Mouse (Mus musculus) hindbrain, postnatal 0 days (tissue): ENCODE data around the gene Olfr1426. TPM values are rescaled to one million over a fixed set of nuclear protein-coding genes. Genes with fewer than 3 reads are reported as not detected.
"Not testable (repeated sequence)": the region's sequence is repeated elsewhere in the genome, so short reads cannot be mapped to it uniquely, and the experiment has no call there.

ENCODE experiments used
- ATAC-seq: fragments of 200-750 bp; cut with Nextera tagmentation; 2 replicates; pipeline ENCODE4 v1.8.0; 2017; ENCODE audit warnings: mild to moderate bottlenecking, moderate TSS enrichment, moderate library complexity
- DNase-seq: peaks from one replicate; pipeline ENCODE4 v3.0.0-alpha.2; 2015; ENCODE audit warnings: low spot score
- H3K27ac ChIP-seq: fragments of 300-500 bp; sonication (generic); 2 replicates; pipeline ENCODE4 v1.5.1; 2014; ENCODE audit warnings: mild to moderate bottlenecking
- H3K27me3 ChIP-seq: fragments of 300-500 bp; sonication (generic); 2 replicates; pipeline ENCODE4 v1.6.1; 2014; ENCODE audit warnings: low read length, mixed read lengths; ENCODE audit not compliant: insufficient read depth
- H3K36me3 ChIP-seq: fragments of 300-500 bp; sonication (generic); 2 replicates; pipeline ENCODE4 v1.6.1; 2014; ENCODE audit warnings: low read length, mixed read lengths; ENCODE audit not compliant: insufficient read depth
- H3K4me1 ChIP-seq: fragments of 300-500 bp; sonication (generic); 2 replicates; pipeline ENCODE4 v1.6.1; 2014; ENCODE audit warnings: antibody characterized with exemption, low read length, mixed read lengths; ENCODE audit not compliant: insufficient read depth
- H3K4me2 ChIP-seq: fragments of 300-500 bp; sonication (generic); 2 replicates; pipeline ENCODE4 v1.6.1; 2014; ENCODE audit warnings: low read depth, mild to moderate bottlenecking, low read length, moderate library complexity, mixed read lengths
- H3K4me3 ChIP-seq: fragments of 300-500 bp; sonication (generic); 2 replicates; pipeline ENCODE4 v1.5.1; 2014; ENCODE audit warnings: low read length
- H3K9ac ChIP-seq: fragments of 300-500 bp; sonication (generic); replicated peaks from 2 replicates; pipeline ENCODE4 v1.6.1; 2014; ENCODE audit warnings: mild to moderate bottlenecking, low read length, moderate library complexity, mixed read lengths
- H3K9me3 ChIP-seq: fragments of 300-500 bp; sonication (generic); 2 replicates; pipeline ENCODE4 v1.6.1; 2016; ENCODE audit warnings: low read length, mixed read lengths
- CTCF ChIP-seq: IDR thresholded peaks from 2 replicates; pipeline ENCODE4 v1.5.1; 2016; ENCODE audit warnings: antibody characterized with exemption, control low read depth, low read depth
- WGBS: fragments of 180-500 bp; shearing (Covaris S2); extraction: QIAGEN DNeasy Blood & Tissue Kit; methylation state at CpG from one replicate; pipeline ENCODE4 v1.1.7; 2014; 5-methylcytosine and 5-hydroxymethylcytosine counted together
- polyA plus RNA-seq: library from polyadenylated mRNA; unstranded; fragments of >200 nt; fragmentation: Nextera tagmentation; extraction: Ambion mirVana; gene quantifications from 2 replicates; pipeline ENCODE4 v1.2.1, GENCODE M21; 2015
- total RNA-seq: library from RNA; depleted of rRNA; stranded (reverse); fragments of >200 nt; gene quantifications from 2 replicates; pipeline ENCODE4 v1.2.3, GENCODE M21; 2014

Gene Olfr1426
- total and polyA plus RNA-seq, 2 experiments from 2014 or later, result not detected

GRCm38 (mm10) chr19:12103234-12103633 lies 11.4 kb upstream of the Olfr1426 start, which contains the start of gene Olfr1427:
Gene Olfr1427, minus strand, starts transcription at chr19:12103334.
- 95% methylated on average over 2 of the region's 2 CpGs for WGBS
- no peak within 1 kb of the TSS for H3K4me3 ChIP-seq
- H3K36me3 ChIP-seq, result no peaks in the 10 kb centered on the region
- H3K9ac ChIP-seq, result no peak within 1 kb of the TSS
- H3K27ac ChIP-seq, result no peak within 1 kb of the TSS
- H3K27me3 ChIP-seq, result no peaks in the 10 kb centered on the region
- H3K9me3 ChIP-seq, result no peaks in the 10 kb centered on the region
- H3K4me1 ChIP-seq, result no peaks in the 10 kb centered on the region
- no peak within 1 kb of the TSS for H3K4me2 ChIP-seq
- DNase-seq (no peak), ATAC-seq (no peak)
- TF ChIP-seq CTCF, result no peak

DNA sequence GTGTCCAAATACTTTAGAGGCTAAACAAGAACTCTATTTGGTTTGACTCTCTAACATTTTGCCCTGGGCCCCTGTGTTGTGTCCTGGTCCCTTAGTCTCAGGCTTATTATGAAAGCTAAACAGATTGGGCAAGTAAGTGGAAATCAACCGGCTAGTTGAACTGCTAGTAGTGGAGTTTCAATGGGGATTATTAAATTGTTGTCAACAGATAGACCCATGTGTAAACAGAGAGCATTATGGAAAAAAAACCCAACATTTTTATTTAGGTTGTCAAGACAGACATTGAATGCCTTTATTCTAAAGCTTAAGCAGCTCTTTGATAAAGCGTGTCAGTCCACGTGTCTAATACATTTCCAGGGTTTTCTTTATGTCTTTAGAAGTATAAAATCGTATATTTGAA lies 14.2 kb downstream of the Olfr1426 start, which contains the start of gene Olfr1425:
Gene Olfr1425 (minus strand): TSS at position 101 of the 400 bp plus-strand sequence.
- ATAC-seq, result not testable (repeated sequence)

DNA sequence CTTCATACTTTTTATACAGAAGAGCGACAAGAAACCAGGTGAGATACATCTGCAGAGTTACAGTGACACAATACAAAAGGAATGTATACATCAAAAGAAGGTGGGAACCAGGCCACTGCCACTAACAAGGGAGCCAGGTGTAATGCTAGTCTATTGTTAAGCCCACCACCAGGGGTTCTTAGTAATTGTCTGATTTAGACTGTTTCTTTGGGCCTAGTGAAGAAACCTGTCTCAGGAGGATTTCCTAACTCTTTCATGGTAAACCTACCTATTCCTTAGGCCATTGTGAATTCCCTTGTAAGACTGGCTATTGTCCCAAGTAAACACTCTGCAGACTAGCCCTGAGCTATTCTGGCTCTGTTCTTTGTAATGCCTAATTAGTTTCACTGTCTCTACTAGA lies 22.3 kb downstream of the Olfr1426 start:
- not testable (repeated sequence) for H3K36me3 ChIP-seq, H3K4me1 ChIP-seq, H3K4me3 ChIP-seq, ATAC-seq, H3K4me2 ChIP-seq, H3K9me3 ChIP-seq, H3K27ac ChIP-seq, H3K9ac ChIP-seq, DNase-seq, H3K27me3 ChIP-seq
- 72% methylated on average over 1 of the region's 1 CpGs for WGBS

More for the DNA sequence above, 14.2 kb downstream of the Olfr1426 start, which contains the start of gene Olfr1425:
- not testable (repeated sequence) for H3K9ac ChIP-seq, H3K4me2 ChIP-seq, H3K27me3 ChIP-seq, H3K4me1 ChIP-seq, H3K4me3 ChIP-seq, H3K27ac ChIP-seq, H3K36me3 ChIP-seq, DNase-seq, H3K9me3 ChIP-seq
- WGBS, result 80% methylated on average over 4 of the region's 4 CpGs

GRCm38 (mm10) chr19:12067806-12068205 lies 24.0 kb downstream of the Olfr1426 start:
- not testable (repeated sequence) for H3K4me2 ChIP-seq, H3K4me1 ChIP-seq, H3K4me3 ChIP-seq, H3K27ac ChIP-seq, ATAC-seq, DNase-seq, H3K36me3 ChIP-seq, H3K9me3 ChIP-seq, H3K9ac ChIP-seq, H3K27me3 ChIP-seq
- 68% methylated on average over 1 of the region's 1 CpGs for WGBS

- H3K36me3 ChIP-seq, H3K4me3 ChIP-seq, H3K9me3 ChIP-seq, H3K27ac ChIP-seq, H3K27me3 ChIP-seq, H3K4me1 ChIP-seq, H3K4me2 ChIP-seq, DNase-seq, H3K9ac ChIP-seq, ATAC-seq: not testable (repeated sequence)
- 85% methylated on average over 1 of the region's 1 CpGs for whole genome bisulfite sequencing
Measured at GRCm38 (mm10) chr19:12062582-12062981, 29.2 kb downstream of the Olfr1426 start, which contains the start of gene Olfr1424. Gene Olfr1424, minus strand, starts transcription at chr19:12062682.

DNA sequence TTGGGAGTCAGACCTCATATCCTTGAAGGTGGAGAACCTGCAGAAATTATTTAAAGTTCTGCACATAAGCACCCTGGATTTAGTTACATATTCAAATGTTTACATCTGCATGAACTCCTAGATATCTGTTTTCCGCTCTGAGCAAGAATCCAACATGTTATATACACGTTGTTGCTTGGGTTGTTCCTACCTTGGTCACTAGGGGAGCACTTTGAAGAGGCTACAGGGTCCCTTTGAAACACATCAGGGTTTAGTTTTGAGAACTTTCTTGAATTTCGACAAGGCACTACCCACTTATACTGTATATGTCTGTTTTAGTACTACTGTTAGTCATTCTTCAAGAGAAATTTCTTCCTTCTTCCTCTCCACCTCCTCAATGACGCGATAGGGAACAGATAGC lies 48.6 kb downstream of the Olfr1426 start:
- 90% methylated on average over 5 of the region's 5 CpGs for WGBS
- no peaks in the 10 kb centered on the region for H3K27me3 ChIP-seq

DNA sequence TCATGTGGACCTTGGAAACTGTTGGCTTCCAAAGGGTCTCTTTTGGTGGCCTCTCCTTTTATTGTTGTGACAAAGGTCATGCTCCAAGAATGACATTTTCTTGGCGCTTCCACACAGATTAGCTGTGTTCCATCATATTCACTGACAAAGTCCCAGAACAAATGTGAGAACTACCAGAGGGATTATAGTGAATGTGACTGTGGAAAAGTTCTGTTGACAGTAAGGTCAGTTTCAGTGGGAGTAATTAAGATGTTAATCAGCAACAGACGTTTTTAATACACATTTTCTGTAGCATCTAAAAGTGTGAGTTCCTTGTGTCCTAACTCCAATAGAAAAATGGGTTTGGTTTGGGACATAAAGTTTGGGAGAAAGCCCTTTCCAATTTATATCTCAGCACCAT lies 50.6 kb downstream of the Olfr1426 start, which contains the start of gene Olfr1423:
Gene Olfr1423 (minus strand): TSS at position 101 of the 400 bp plus-strand sequence.
- 64% methylated on average over 2 of the region's 2 CpGs for WGBS
- no peak for TF ChIP-seq CTCF
- Histone ChIP-seq H3K36me3 (no peaks in the 10 kb centered on the region), H3K4me2 (no peak within 1 kb of the TSS), H3K9ac (no peak within 1 kb of the TSS), H3K9me3 (no peaks in the 10 kb centered on the region), H3K27ac (no peak within 1 kb of the TSS), H3K4me3 (no peak within 1 kb of the TSS), H3K4me1 (no peaks in the 10 kb centered on the region), H3K27me3 (no peaks in the 10 kb centered on the region)
- DNase-seq (no peak), ATAC-seq (no peak)

More for the DNA sequence above, 48.6 kb downstream of the Olfr1426 start:
- Histone ChIP-seq H3K9ac (no peak overlapping the region), H3K9me3 (no peaks in the 10 kb centered on the region), H3K4me1 (no peaks in the 10 kb centered on the region), H3K27ac (no peak overlapping the region), H3K4me3 (no peak overlapping the region), H3K36me3 (no peaks in the 10 kb centered on the region), H3K4me2 (no peak overlapping the region)
- DNase-seq (no peak), ATAC-seq (no peak)
- no peak for TF ChIP-seq CTCF
